ENCODE assay signal across 9 mouse cellular contexts in genomic region chr19:43441661-43441990, GRCm38 (mm10). TPM values are rescaled to one million over a fixed set of nuclear protein-coding genes. Genes with fewer than 3 reads are reported as not detected.
DNase-seq lines count a peak whose midpoint lies in the region; ATAC-seq and TF ChIP-seq lines count a peak whose summit lies in the region.
"Had no signal": no experiment of that assay in that cellular context is flagged by ENCODE, and none has a peak within 500 bp of the region (broad histone marks: within the 10 kb centered on the region; RNA-seq: fewer than 3 reads in every experiment).

No protein-coding gene starts in this region.

- no peak for TF ChIP-seq POLR2A in thymus, adult 2 months (IDR thresholded peaks at IDR 0.05; ENCODE audit: control insufficient read depth, extremely low read depth, insufficient read depth, low read length, poor library complexity)

- 14% methylated on average over 17 of the region's 17 CpGs for WGBS in heart, embryonic 10.5 days
- 33% methylated on average over 17 of the region's 17 CpGs for WGBS in thymus, adult 2 months
- 13% methylated on average over 17 of the region's 17 CpGs for WGBS in liver, embryonic 14.5 days (ENCODE audit: insufficient replicate concordance)

- peaks cover 20% of the 10 kb centered on the region for H3K4me1 ChIP-seq in heart, embryonic 10.5 days
- peaks cover 14% of the 10 kb centered on the region for H3K4me1 ChIP-seq in thymus, adult 2 months (replicated peaks; ENCODE audit: control insufficient read depth, insufficient read depth, low read length)
- no peaks in the 10 kb centered on the region for H3K4me1 ChIP-seq in liver, embryonic 14.5 days (replicated peaks; ENCODE audit: control insufficient read depth in 2 of 2, insufficient read depth in 2 of 2, low read length in 1 of 2)

- intact Hi-C loops in heart, postnatal 25 days (cut with DNase I), result no loop called here

- TF ChIP-seq CTCF in thymus, adult 2 months (IDR thresholded peaks at IDR 0.05; ENCODE audit: borderline replicate concordance, control insufficient read depth, extremely low read depth, insufficient read depth, low read length, poor library complexity), result no peak
- no peak for TF ChIP-seq CTCF in liver, embryonic 14.5 days (IDR thresholded peaks at IDR 0.05; ENCODE audit: low read depth)

- no peak for ATAC-seq in liver, embryonic 14.5 days (ENCODE audit: insufficient read depth)

- peaks cover 62% of the 10 kb centered on the region for H3K27me3 ChIP-seq in heart, embryonic 10.5 days (ENCODE audit: insufficient read depth, poor library complexity, severe bottlenecking)
- peaks cover 9% of the 10 kb centered on the region; the same call in 1 of the 2 replicates for H3K27me3 ChIP-seq in thymus, adult 2 months (ENCODE audit: control insufficient read depth, insufficient read depth, low read length)
- peaks cover 57% of the 10 kb centered on the region for H3K27me3 ChIP-seq in liver, embryonic 14.5 days (ENCODE audit: control insufficient read depth, insufficient read depth, low read length)

- no peak overlapping the region for H3K27ac ChIP-seq in heart, embryonic 10.5 days
- no peak overlapping the region for H3K27ac ChIP-seq in thymus, adult 2 months (ENCODE audit: control insufficient read depth, insufficient read depth, low read length)
- H3K27ac ChIP-seq in liver, embryonic 14.5 days, result no peak overlapping the region

- H3K4me2 ChIP-seq in liver, embryonic 14.5 days (ENCODE audit: low read depth), result peak overlapping the region; percentile 62; the same call in 1 of the 2 replicates

- no peaks in the 10 kb centered on the region for H3K36me3 ChIP-seq in heart, embryonic 10.5 days
- H3K36me3 ChIP-seq in thymus, adult 2 months (ENCODE audit: control insufficient read depth, insufficient read depth, low read length), result no peaks in the 10 kb centered on the region
- no peaks in the 10 kb centered on the region for H3K36me3 ChIP-seq in liver, embryonic 14.5 days (replicated peaks; ENCODE audit: control insufficient read depth, insufficient read depth, low read depth)

- no peak overlapping the region for H3K9ac ChIP-seq in liver, embryonic 14.5 days (replicated peaks)

- peak overlapping the region; percentile 75 for H3K4me3 ChIP-seq in heart, embryonic 10.5 days
- peak overlapping the region; percentile 54 for H3K4me3 ChIP-seq in thymus, adult 2 months (ENCODE audit: control insufficient read depth, insufficient read depth, low read length)
- H3K4me3 ChIP-seq in liver, embryonic 14.5 days (ENCODE audit: insufficient read depth in 1 of 2, low read depth in 2 of 2, low read length in 2 of 2), result no peak overlapping the region

- TF ChIP-seq EP300 in liver, embryonic 14.5 days (IDR thresholded peaks at IDR 0.05; ENCODE audit: low read depth), result no peak

- no peak for DNase-seq in heart, embryonic 10.5 days (ENCODE audit: low spot score)
- DNase-seq in heart, postnatal 25 days (ENCODE audit: low spot score), result no peak
- no peak for DNase-seq in thymus, adult 2 months
- DNase-seq in thymus, postnatal 25 days, result no peak
- no peak for DNase-seq in liver, embryonic 14.5 days (ENCODE audit: low read depth in 3 of 3, low spot score in 3 of 3)
- no peak for DNase-seq in spleen, postnatal 10 days (ENCODE audit: low spot score in 2 of 2)
- DNase-seq in layer of hippocampus, adult 9-10 months (ENCODE audit: low spot score), result no peak
- DNase-seq in gastrocnemius, postnatal 10 days, result no peak

- H3K9me3 ChIP-seq in heart, embryonic 10.5 days, result no peaks in the 10 kb centered on the region
- no peaks in the 10 kb centered on the region for H3K9me3 ChIP-seq in liver, embryonic 14.5 days (ENCODE audit: control insufficient read depth, low read length)

RNA-seq across cellular contexts. Expression of gene Cnnm1, which starts 1.4 kb away (rescaled TPM):
- 0.12 and 0.14 TPM in 2 replicates for polyA plus RNA-seq in heart, embryonic 10.5 days (2016; fragmentation: Nextera tagmentation; extraction: Ambion mirVana)
- under 1 TPM; 0.06 to 0.08 TPM for total RNA-seq in heart, postnatal 25 days (2021)
- polyA plus RNA-seq in thymus, adult 2 months (2012; rRNA removed), result 2.4 and 2.9 TPM in 2 replicates
- polyA plus RNA-seq in liver, embryonic 14.5 days (2012; rRNA removed), result 0.08 and 0.10 TPM in 2 replicates
- polyA plus RNA-seq in liver, embryonic 14.5 days (2014; fragmentation: Nextera tagmentation; extraction: Ambion mirVana), result 0.08 and 0.17 TPM in 2 replicates
- under 1 TPM; 0.28 to 0.29 TPM for total RNA-seq in gastrocnemius, postnatal 10 days (2021)

RNA-seq across cellular contexts. Expression of gene Hpse2, which starts 53.5 kb away (rescaled TPM):
- 0.04 and 0.29 TPM in 2 replicates for polyA plus RNA-seq in heart, embryonic 10.5 days (2016; fragmentation: Nextera tagmentation; extraction: Ambion mirVana)
- under 1 TPM; 0.08 to 0.31 TPM for total RNA-seq in heart, postnatal 25 days (2021)
- polyA plus RNA-seq in thymus, adult 2 months (2012; rRNA removed), result 0.22 and 0.36 TPM in 2 replicates
- 0.01 TPM in 2 replicates for polyA plus RNA-seq in liver, embryonic 14.5 days (2012; rRNA removed)
- polyA plus RNA-seq in liver, embryonic 14.5 days (2014; fragmentation: Nextera tagmentation; extraction: Ambion mirVana), result not detected in 2 replicates
- under 1 TPM; 0.09 to 0.16 TPM for total RNA-seq in gastrocnemius, postnatal 10 days (2021)
- total RNA-seq: adrenal gland, postnatal 36 days had no signal

Comparison
In these comparisons a context has a peak if more than half of its experiments do, and no peak if none do; other contexts are left out.
1. H3K4me3 ChIP-seq: peak in heart, embryonic 10.5 days (single experiment) and thymus, adult 2 months (single experiment); none in liver, embryonic 14.5 days (0 of 2).